Mouse (Mus musculus) myocyte (in vitro differentiated cells): ENCODE data around the gene Glrx.

Experiments
- MYOD1 ChIP-seq, 3 experiments: IDR thresholded peaks; one replicate each; pipeline ENCODE4 v1.6.1; 2011; ENCODE audit warnings: control low read depth in 2 of 3, low read depth in 2 of 3, mild to moderate bottlenecking in 2 of 3, moderate library complexity in 1 of 3; ENCODE audit not compliant: insufficient read length in 2 of 3, control insufficient read depth in 1 of 3
- MYOG ChIP-seq, 3 experiments: IDR thresholded peaks; one replicate each; pipeline ENCODE4 v1.6.1; 2011; ENCODE audit warnings: control low read depth in 2 of 3, low read depth in 2 of 3, mild to moderate bottlenecking in 2 of 3; ENCODE audit not compliant: insufficient read length in 2 of 3, control insufficient read depth in 1 of 3, insufficient read depth in 1 of 3
- TCF12 ChIP-seq: IDR thresholded peaks from one replicate; pipeline ENCODE4 v1.6.1; 2011; ENCODE audit warnings: mild to moderate bottlenecking, control low read depth; ENCODE audit not compliant: poor library complexity, insufficient read depth, severe bottlenecking

- TF ChIP-seq TCF12 (no peak), MYOG (IDR thresholded peaks at IDR 0.05; ENCODE audit: control insufficient read depth in 1 of 3, insufficient read depth in 1 of 3, insufficient read length in 2 of 3, low read depth in 2 of 3) (no peak), MYOD1 (IDR thresholded peaks at IDR 0.05; ENCODE audit: control insufficient read depth in 1 of 3, insufficient read length in 2 of 3, low read depth in 2 of 3) (no peak)
Observed at GRCm38 (mm10) chr13:75835461-75835860, 4.2 kb upstream of the Glrx start.
